Mouse (Mus musculus): Measurements from ENCODE around the gene Cdh26. TPM values are rescaled to one million over a fixed set of nuclear protein-coding genes. Genes with fewer than 3 reads are reported as not detected.

Cdh26 gene
- polyA plus RNA-seq, 1 experiment = 0.36 TPM

DNA sequence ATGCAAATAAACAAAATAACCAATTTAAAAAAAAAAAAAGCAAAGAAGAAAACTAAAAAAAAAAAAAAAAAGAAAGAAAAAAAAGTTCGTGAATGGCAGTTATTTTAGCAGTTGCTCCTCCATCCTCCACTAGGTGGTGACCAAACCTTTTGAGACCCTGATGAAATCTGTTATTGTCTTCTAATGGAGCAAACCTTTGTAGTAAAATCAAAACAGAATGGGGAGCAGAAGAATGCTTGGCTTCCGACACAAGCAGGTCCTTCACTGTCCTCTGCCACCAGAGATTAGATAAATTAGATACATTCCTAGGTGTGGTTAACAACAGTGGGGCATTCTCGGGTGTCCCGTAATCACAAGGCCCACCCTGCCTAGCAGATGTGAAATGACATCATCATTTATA, 4.1 kb upstream of the Cdh26 start:
- no peak overlapping the region for H3K27ac ChIP-seq (replicated peaks; ENCODE audit: low read depth, low read length)
- H3K4me1 ChIP-seq (ENCODE audit: control insufficient read depth, insufficient read depth, insufficient read length, low read length) = no peaks in the 10 kb centered on the region
- H3K4me3 ChIP-seq (ENCODE audit: insufficient read depth, low read depth, low read length) = no peak overlapping the region

GRCm38 (mm10) chr2:178427181-178427580, 3.1 kb upstream of the Cdh26 start:
- no peak overlapping the region for H3K27ac ChIP-seq (replicated peaks; ENCODE audit: low read depth, low read length)
- no peaks in the 10 kb centered on the region for H3K4me1 ChIP-seq (ENCODE audit: control insufficient read depth, insufficient read depth, insufficient read length, low read length)
- no peak overlapping the region for H3K4me3 ChIP-seq (ENCODE audit: insufficient read depth, low read depth, low read length)

GRCm38 (mm10) chr2:178428183-178428582, 2.1 kb upstream of the Cdh26 start:
- Histone ChIP-seq H3K27ac (replicated peaks; ENCODE audit: low read depth, low read length) (no peak overlapping the region), H3K4me3 (ENCODE audit: insufficient read depth, low read depth, low read length) (no peak overlapping the region)

DNA sequence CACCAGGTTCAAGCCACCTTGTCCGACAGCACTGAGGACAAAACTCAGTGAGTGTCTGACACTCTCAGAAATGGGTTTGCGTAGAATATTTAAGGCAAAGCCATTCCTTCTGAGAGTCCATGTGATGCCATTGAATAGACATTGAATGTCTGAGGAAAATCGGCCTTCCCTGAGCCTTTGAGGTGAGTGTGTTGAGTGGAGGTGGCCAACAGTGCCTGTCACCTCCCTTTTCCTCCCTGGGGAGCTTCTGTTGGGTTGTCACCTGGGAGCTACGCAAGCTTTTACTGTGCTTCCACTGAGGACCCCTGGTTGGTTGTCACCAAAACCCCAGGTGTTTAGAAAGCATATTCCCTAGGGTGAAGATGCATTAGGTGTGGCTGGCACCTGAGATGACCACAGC, 1.7 kb upstream of the Cdh26 start:
- H3K27ac ChIP-seq (replicated peaks; ENCODE audit: low read depth, low read length) = no peak overlapping the region
- H3K4me1 ChIP-seq (ENCODE audit: control insufficient read depth, insufficient read depth, insufficient read length, low read length) = no peaks in the 10 kb centered on the region
- no peak overlapping the region for H3K4me3 ChIP-seq (ENCODE audit: insufficient read depth, low read depth, low read length)

More at GRCm38 (mm10) chr2:178428183-178428582, 2.1 kb upstream of the Cdh26 start:
- H3K4me1 ChIP-seq (ENCODE audit: control insufficient read depth, insufficient read depth, insufficient read length, low read length) = no peaks in the 10 kb centered on the region

GRCm38 (mm10) chr2:178429426-178429825, 905 bp upstream of the Cdh26 start:
- H3K4me1 ChIP-seq (ENCODE audit: control insufficient read depth, insufficient read depth, insufficient read length, low read length) = no peaks in the 10 kb centered on the region
- no peak overlapping the region for H3K4me3 ChIP-seq (ENCODE audit: insufficient read depth, low read depth, low read length)
- no peak overlapping the region for H3K27ac ChIP-seq (replicated peaks; ENCODE audit: low read depth, low read length)

DNA sequence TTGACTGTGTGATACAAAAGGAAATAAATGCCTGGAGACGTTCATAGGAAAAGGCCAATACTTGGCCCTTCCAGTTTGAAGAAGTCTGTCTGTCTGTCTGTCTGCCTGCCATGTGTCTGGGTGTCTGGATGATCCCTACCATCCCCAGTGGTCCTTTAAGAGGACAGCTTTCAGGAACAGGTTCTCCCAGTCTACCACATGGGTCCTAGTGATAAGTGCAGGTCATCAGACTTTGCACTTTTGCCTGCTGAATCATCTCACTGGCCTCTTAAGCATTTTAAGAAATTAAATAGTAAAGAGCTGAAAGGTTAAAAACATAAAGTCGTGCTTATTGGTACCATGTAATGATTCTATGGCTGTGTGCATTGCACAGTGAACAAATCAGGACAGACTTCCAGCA, 3.2 kb downstream of the Cdh26 start:
- Histone ChIP-seq H3K27ac (replicated peaks; ENCODE audit: low read depth, low read length) (no peak overlapping the region), H3K4me3 (ENCODE audit: insufficient read depth, low read depth, low read length) (no peak overlapping the region), H3K4me1 (ENCODE audit: control insufficient read depth, insufficient read depth, insufficient read length, low read length) (no peaks in the 10 kb centered on the region)

- Histone ChIP-seq H3K4me3 (ENCODE audit: insufficient read depth, low read depth, low read length) (no peak overlapping the region), H3K4me1 (ENCODE audit: control insufficient read depth, insufficient read depth, insufficient read length, low read length) (no peaks in the 10 kb centered on the region), H3K27ac (replicated peaks; ENCODE audit: low read depth, low read length) (no peak overlapping the region)
Observed at GRCm38 (mm10) chr2:178433903-178434302, 3.6 kb downstream of the Cdh26 start.

DNA sequence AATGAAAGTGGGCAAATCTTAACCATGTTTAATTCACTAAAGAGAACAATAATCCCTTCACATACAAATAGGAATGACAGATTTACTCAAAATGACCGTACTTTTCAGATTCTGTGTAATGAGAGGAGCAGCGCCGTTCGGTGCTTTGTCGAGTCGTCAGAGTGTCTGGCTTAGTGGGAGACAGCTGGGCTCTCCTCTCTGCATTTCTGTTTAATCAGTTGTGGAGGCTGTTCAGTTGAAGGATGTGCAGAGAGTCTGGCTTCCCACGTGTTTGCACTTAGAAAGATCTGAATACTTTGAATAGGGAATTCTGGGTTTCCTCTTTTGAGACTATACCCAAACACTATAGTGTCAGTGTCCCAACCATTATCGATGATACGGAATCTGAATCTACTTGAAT, 7.0 kb downstream of the Cdh26 start:
- Histone ChIP-seq H3K4me1 (ENCODE audit: control insufficient read depth, insufficient read depth, insufficient read length, low read length) (no peaks in the 10 kb centered on the region), H3K27ac (replicated peaks; ENCODE audit: low read depth, low read length) (no peak overlapping the region), H3K4me3 (ENCODE audit: insufficient read depth, low read depth, low read length) (no peak overlapping the region)

DNA sequence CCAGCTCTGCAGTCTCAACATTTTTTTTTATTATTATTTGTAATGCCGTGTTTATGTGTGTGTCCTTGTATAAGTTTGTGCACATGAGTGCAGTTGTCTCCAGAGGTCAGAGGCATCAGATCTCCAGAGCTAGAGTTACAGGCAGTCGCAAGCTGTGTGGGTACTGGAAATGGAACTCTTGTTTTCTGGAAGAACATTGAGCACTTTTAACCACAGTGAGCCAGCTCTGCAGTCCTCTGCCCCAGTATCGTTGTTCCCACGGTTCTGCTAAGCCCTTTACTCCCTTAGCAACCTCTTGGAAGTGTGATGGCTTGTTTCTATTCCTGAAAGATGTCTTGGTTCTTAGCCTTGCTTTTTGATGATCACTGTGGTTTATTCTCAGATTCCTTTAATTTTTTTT, 19.1 kb downstream of the Cdh26 start:
- Histone ChIP-seq H3K4me1 (ENCODE audit: control insufficient read depth, insufficient read depth, insufficient read length, low read length) (no peaks in the 10 kb centered on the region), H3K4me3 (ENCODE audit: insufficient read depth, low read depth, low read length) (no peak overlapping the region), H3K27ac (replicated peaks; ENCODE audit: low read depth, low read length) (peak overlapping the region; percentile 30)

DNA sequence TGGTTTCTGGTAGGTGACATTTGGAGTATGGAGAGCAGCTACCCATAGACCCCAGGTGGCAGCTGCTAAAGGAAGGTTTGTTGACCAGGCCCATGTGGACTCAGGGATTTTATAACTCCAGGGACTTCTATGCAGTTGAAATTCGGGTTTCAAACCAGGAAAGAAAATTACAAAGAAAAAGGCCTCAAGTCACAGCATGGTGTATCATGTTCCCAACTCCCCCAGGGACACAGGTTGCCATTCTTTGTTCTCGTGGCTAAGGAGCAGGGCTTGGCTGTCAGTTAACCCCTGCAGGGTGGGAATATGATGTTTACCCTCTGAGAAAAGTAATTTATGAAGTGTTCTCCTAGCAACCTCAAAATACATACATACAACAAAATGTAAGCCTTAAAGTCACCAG, 19.9 kb downstream of the Cdh26 start:
- 0 out of 2 replicates have a peak, but pooled peaks cover 3% of the 10 kb centered on the region for H3K4me1 ChIP-seq (ENCODE audit: control insufficient read depth, insufficient read depth, insufficient read length, low read length)
- no peak overlapping the region for H3K4me3 ChIP-seq (ENCODE audit: insufficient read depth, low read depth, low read length)
- no peak overlapping the region for H3K27ac ChIP-seq (replicated peaks; ENCODE audit: low read depth, low read length)

DNA sequence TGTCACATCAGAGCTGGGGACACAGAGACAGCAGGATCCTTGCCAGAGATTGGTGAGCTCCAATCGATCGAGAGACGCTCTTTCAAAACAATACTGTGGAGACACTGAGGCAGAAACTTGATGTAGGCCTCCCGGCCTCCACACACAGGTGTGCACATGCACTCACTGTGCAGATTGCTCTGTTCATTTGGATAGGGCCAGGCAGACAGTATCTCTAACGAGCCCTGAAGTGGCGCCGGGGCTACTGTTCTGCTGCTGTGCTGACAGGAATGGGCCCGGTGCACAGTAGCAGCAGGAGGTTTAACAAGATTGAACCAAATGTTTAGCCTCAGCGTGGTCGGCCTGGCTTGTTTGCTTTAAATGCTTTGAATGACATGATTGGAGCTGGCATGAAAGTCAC, 20.6 kb downstream of the Cdh26 start:
- peaks cover 6% of the 10 kb centered on the region; the same call in 1 of the 2 replicates for H3K4me1 ChIP-seq (ENCODE audit: control insufficient read depth, insufficient read depth, insufficient read length, low read length)
- no peak overlapping the region for H3K27ac ChIP-seq (replicated peaks; ENCODE audit: low read depth, low read length)
- no peak overlapping the region for H3K4me3 ChIP-seq (ENCODE audit: insufficient read depth, low read depth, low read length)

- Histone ChIP-seq H3K4me1 (ENCODE audit: control insufficient read depth, insufficient read depth, insufficient read length, low read length) (peaks cover 6% of the 10 kb centered on the region; the same call in 1 of the 2 replicates), H3K27ac (replicated peaks; ENCODE audit: low read depth, low read length) (no peak overlapping the region; the same call in 1 of the 2 replicates), H3K4me3 (ENCODE audit: insufficient read depth, low read depth, low read length) (no peak overlapping the region)
Observed at GRCm38 (mm10) chr2:178454664-178455516, 24.6 kb downstream of the Cdh26 start.

DNA sequence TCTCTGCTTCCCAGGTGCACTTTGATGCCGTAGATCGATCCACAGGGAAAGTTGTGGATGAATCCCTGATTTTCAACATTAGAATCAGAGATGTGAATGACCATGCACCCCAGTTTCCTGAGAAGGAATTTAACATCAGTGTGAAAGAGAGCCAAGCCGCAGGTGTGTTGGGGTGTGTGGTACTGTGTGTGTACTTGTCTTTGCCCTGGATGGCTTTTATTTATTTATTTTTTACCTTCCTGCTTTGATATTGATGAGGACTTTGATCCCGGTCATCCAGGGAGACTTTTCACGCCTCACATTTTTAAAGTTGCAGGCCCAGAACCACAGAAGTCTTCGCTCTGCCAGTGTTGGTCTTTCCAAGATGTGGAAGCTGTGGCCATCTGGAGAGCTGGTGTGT, 27.1 kb downstream of the Cdh26 start:
- Histone ChIP-seq H3K27ac (replicated peaks; ENCODE audit: low read depth, low read length) (no peak overlapping the region), H3K4me1 (ENCODE audit: control insufficient read depth, insufficient read depth, insufficient read length, low read length) (peaks cover 6% of the 10 kb centered on the region; the same call in 1 of the 2 replicates), H3K4me3 (ENCODE audit: insufficient read depth, low read depth, low read length) (no peak overlapping the region)

GRCm38 (mm10) chr2:178460353-178460752, 30.0 kb downstream of the Cdh26 start:
- peaks cover 3% of the 10 kb centered on the region; the same call in 1 of the 2 replicates for H3K4me1 ChIP-seq (ENCODE audit: control insufficient read depth, insufficient read depth, insufficient read length, low read length)
- no peak overlapping the region for H3K4me3 ChIP-seq (ENCODE audit: insufficient read depth, low read depth, low read length)
- H3K27ac ChIP-seq (replicated peaks; ENCODE audit: low read depth, low read length) = no peak overlapping the region

DNA sequence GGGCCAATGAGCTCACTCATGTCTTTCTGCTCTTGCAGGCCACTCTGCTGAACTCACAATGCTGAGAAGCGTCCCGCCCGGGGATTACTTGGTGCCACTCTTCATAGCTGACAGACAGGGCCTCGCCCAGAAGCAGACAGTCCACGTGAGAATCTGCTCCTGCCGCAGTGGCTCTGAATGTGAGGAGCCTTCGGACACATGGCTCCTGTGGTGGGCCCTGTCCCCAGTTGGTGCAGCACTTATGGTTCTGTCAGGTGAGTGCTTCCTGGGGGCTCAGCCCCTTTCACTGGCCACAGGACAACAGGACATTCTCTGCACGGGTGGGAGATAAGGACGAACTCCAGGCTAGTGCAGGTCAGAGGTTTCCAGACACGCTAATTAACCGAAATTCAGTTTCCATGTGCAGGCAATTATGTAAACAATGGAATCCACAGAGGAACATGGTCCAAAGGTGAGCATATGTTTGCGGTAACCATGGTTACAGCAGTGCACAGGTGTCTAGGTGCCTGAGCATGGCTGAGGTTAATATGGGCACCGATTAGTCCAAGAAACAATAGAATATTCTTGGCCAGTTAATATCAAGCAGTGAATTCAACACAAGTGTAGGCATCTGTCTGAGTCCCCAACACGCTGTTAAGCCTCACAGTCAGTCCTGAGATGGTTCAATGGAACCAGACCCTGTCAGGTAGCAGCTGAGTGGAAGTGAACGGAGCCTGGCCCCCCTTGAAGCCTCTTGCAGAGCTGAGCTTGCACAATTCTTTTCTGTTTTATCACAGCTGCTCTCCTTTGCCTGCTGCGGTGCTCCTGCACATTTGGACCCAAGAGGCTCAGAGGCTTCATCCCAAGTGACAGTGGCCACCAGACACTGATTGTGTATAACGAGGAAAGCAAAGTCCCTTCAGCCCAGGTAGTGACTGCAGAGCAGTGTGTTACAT, 41.5 kb downstream of the Cdh26 start:
- no peak overlapping the region for H3K4me3 ChIP-seq (ENCODE audit: insufficient read depth, low read depth, low read length)
- no peaks in the 10 kb centered on the region for H3K4me1 ChIP-seq (ENCODE audit: control insufficient read depth, insufficient read depth, insufficient read length, low read length)
- no peak overlapping the region for H3K27ac ChIP-seq (replicated peaks; ENCODE audit: low read depth, low read length)
